Mouse (Mus musculus): Measurements from ENCODE around the gene Fdxr. TPM values are rescaled to one million over a fixed set of nuclear protein-coding genes. Genes with fewer than 3 reads are reported as not detected.

The Fdxr gene
- total RNA-seq, 2 experiments from 2014 or later, result 20.9 to 24.2 TPM

Small RNA genes within 50 kb of the gene (microRNA-seq; reads per million reads assigned to microRNA genes)
- 0 reads per million in 2 experiments for gene Gm25837

Other genes with a start within 250 kb of the Fdxr start
- 1 to 10 TPM in 1 of 2 experiments, not detected in 1; 1.8 TPM for gene Cd300ld5, start 239.3 kb downstream of the Fdxr start, total RNA-seq (2021)
- not detected for gene Cd300ld3, start 228.6 kb downstream of the Fdxr start, total RNA-seq (2021)
- gene Cd300e, start 214.9 kb downstream of the Fdxr start, total RNA-seq (2021), result not detected
- gene Rab37, start 185.6 kb downstream of the Fdxr start, total RNA-seq (2021), result 1 to 10 TPM; 2.3 to 2.7 TPM
- gene Cd300lf, start 143.1 kb downstream of the Fdxr start, total RNA-seq (2021), result under 1 TPM; 0.22 to 0.58 TPM
- gene Slc9a3r1, start 113.7 kb downstream of the Fdxr start, total RNA-seq (2021), result 10 to 100 TPM; 72.1 to 73.7 TPM
- gene Tmem104, start 89.6 kb downstream of the Fdxr start, total RNA-seq (2021), result 10 to 100 TPM; 16.7 to 19.1 TPM
- gene Nat9, start 89.2 kb downstream of the Fdxr start, total RNA-seq (2021), result 10 to 100 TPM; 21.7 to 24.1 TPM
- gene Grin2c, start 9.8 kb downstream of the Fdxr start, total RNA-seq (2021), result 10 to 100 TPM; 43.5 to 50.9 TPM
- 10 to 100 TPM; 12.9 to 13.7 TPM for gene Fads6, start 20.6 kb upstream of the Fdxr start, total RNA-seq (2021)
- under 1 TPM in 1 of 2 experiments, not detected in 1; 0.52 TPM for gene Otop2, start 30.1 kb upstream of the Fdxr start, total RNA-seq (2021)
- gene Ush1g, start 45.0 kb upstream of the Fdxr start, total RNA-seq (2021), result under 1 TPM; 0.30 to 0.35 TPM
- under 1 TPM in 1 of 2 experiments, not detected in 1; 0.22 TPM for gene Otop3, start 57.7 kb upstream of the Fdxr start, total RNA-seq (2021)
- gene Hid1, start 90.7 kb upstream of the Fdxr start, total RNA-seq (2021), result 100 to 1,000 TPM; 106 to 109 TPM
- gene Cdr2l, start 104.9 kb upstream of the Fdxr start, total RNA-seq (2021), result 10 to 100 TPM; 25.3 to 25.7 TPM
- gene Mrpl58, start 126.7 kb upstream of the Fdxr start, total RNA-seq (2021), result 100 to 1,000 TPM in 1 of 2 experiments, 10 to 100 TPM in 1; 98.1 to 105 TPM
- gene Atp5h, start 142.9 kb upstream of the Fdxr start, total RNA-seq (2021), result 100 to 1,000 TPM; 478 to 524 TPM
- 10 to 100 TPM; 69.2 to 77.4 TPM for gene Kctd2, start 143.1 kb upstream of the Fdxr start, total RNA-seq (2021)
- not detected for gene Trim80, start 163.5 kb upstream of the Fdxr start, total RNA-seq (2021)
- not detected for gene Slc16a5, start 185.4 kb upstream of the Fdxr start, total RNA-seq (2021)
- gene Armc7, start 198.6 kb upstream of the Fdxr start, total RNA-seq (2021), result 10 to 100 TPM; 10.9 to 11.2 TPM
- 10 to 100 TPM; 62.5 to 67.8 TPM for gene Nt5c, start 214.8 kb upstream of the Fdxr start, total RNA-seq (2021)
- gene Jpt1, start 237.3 kb upstream of the Fdxr start, total RNA-seq (2021), result 100 to 1,000 TPM; 138 to 161 TPM

Measured in layer of hippocampus, postnatal 36 days (tissue).